Mouse (Mus musculus): ENCODE results near the gene Trim39. TPM values are rescaled to one million over a fixed set of nuclear protein-coding genes. Genes with fewer than 3 reads are reported as not detected.
A peak's percentile ranks its signal among the peaks of the same experiment; 100 is the strongest.

Gene Trim39
- total and polyA plus RNA-seq, 2 experiments from 2014 or later, result 14.3 to 23.5 TPM

DNA sequence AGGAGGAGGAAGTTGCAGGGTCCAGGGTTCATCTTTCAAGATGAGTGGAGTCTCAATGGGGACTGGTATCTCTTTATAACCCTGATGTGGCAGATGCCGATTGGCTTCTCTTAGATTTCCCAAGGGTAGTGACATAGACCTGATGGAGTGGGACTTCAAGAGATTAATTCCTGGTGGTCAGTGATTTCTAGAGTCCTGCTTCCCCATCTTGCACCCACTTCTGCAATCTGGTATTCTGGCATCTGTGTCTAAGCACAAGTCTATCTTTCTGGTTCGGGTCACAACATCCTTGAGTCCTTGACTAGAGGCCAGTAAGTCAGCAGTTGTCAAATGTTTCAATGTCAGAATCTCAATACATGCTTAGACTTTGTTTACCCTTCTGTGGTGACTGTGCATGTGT, 14.3 kb upstream of the Trim39 start, which contains the start of gene H2-M10.2:
TSS of gene H2-M10.2 (minus strand) at position 101 of the 400 bp plus-strand sequence.
- ATAC-seq (ENCODE audit: low FRiP score) (no peak), DNase-seq (ENCODE audit: low spot score) (no peak)
- no peak within 1 kb of the TSS for H3K9ac ChIP-seq (replicated peaks; ENCODE audit: low read length, poor library complexity, severe bottlenecking)
- H3K9me3 ChIP-seq (ENCODE audit: low read length), result no peaks in the 10 kb centered on the region
- no peak for TF ChIP-seq CTCF (IDR thresholded peaks at IDR 0.05)
- no peaks in the 10 kb centered on the region for H3K4me1 ChIP-seq (ENCODE audit: insufficient read depth, low read length)
- no peak within 1 kb of the TSS for H3K27ac ChIP-seq (ENCODE audit: low read depth, low read length)
- H3K4me2 ChIP-seq (ENCODE audit: low read depth, low read length, poor library complexity, severe bottlenecking), result no peak within 1 kb of the TSS
- no peak within 1 kb of the TSS for H3K4me3 ChIP-seq (ENCODE audit: low read depth, low read length)
- H3K27me3 ChIP-seq (ENCODE audit: insufficient read depth, low read length), result no peaks in the 10 kb centered on the region
- no peaks in the 10 kb centered on the region for H3K36me3 ChIP-seq (ENCODE audit: insufficient read depth, low read length)
- WGBS, result 97% methylated on average over 2 of the region's 2 CpGs

DNA sequence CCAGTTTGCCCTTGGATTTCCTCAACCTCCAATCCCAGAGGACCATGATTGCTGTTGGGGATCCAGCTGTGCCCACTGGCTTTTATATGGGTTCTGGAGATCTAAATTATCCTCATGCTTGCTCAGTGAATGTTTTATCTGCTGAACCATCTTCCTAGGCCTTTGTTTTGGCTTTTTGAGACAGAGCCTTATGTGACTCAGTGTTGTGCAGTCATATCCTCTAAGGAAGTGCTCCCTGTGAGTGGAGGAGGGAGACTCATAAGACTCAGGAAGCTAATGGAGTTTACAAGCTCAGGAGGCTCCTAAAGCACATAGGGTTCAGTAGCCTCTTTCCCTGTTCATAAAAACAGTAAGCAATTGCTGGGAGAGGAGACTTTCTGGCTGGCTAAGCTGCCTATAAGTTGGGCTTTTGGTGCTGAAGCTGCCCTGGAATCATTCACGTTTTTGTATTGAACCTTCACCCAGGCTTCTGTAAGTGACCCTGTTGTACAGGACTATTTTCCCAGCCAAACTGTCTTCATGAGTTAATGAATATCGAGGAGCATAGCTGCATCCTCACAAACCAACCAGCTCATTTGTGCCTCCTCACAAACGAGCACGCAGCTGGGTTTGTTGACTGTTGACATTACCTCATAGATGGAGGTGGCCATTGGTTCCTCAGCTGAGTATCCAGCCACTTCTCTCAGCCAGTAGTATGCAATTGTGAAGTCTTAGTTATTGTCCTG, 9.6 kb upstream of the Trim39 start:
- ATAC-seq (ENCODE audit: low FRiP score) (no peak), DNase-seq (ENCODE audit: low spot score) (no peak)
- no peak overlapping the region for H3K4me2 ChIP-seq (ENCODE audit: low read depth, low read length, poor library complexity, severe bottlenecking)
- TF ChIP-seq CTCF (IDR thresholded peaks at IDR 0.05), result no peak
- H3K9ac ChIP-seq (replicated peaks; ENCODE audit: low read length, poor library complexity, severe bottlenecking), result no peak overlapping the region
- 0 out of 2 replicates have a peak, but pooled peaks cover 7% of the 10 kb centered on the region for H3K36me3 ChIP-seq (ENCODE audit: insufficient read depth, low read length)
- H3K27ac ChIP-seq (ENCODE audit: low read depth, low read length), result no peak overlapping the region
- WGBS, result 95% methylated on average over 4 of the region's 4 CpGs
- no peak overlapping the region for H3K4me3 ChIP-seq (ENCODE audit: low read depth, low read length)
- H3K4me1 ChIP-seq (ENCODE audit: insufficient read depth, low read length), result no peaks in the 10 kb centered on the region
- no peaks in the 10 kb centered on the region for H3K9me3 ChIP-seq (ENCODE audit: low read length)
- H3K27me3 ChIP-seq (ENCODE audit: insufficient read depth, low read length), result no peaks in the 10 kb centered on the region

DNA sequence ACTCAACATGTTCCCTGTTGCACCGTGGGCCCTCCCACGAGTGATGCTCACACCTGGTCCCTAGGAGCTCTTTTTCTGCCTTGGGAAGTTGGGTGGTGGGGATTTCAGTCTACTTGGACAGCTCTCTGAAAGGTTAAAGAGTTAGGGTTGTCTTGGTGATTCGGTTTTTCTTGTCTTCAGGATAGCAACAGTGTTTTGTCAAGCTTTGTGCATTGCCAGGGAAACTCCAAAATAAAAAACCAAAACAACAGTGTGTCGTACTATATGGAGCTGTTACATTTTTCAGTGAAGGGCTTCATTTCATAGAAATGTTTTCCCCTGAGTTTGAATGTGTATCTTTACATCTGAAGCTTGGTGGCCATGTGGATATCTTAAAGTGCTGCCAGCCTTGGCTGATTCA, 2.7 kb upstream of the Trim39 start:
- no peak overlapping the region for H3K4me2 ChIP-seq (ENCODE audit: low read depth, low read length, poor library complexity, severe bottlenecking)
- no peaks in the 10 kb centered on the region for H3K27me3 ChIP-seq (ENCODE audit: insufficient read depth, low read length)
- 92% methylated on average over 4 of the region's 4 CpGs for WGBS
- H3K9me3 ChIP-seq (ENCODE audit: low read length), result no peaks in the 10 kb centered on the region
- no peak for TF ChIP-seq CTCF (IDR thresholded peaks at IDR 0.05)
- H3K36me3 ChIP-seq (ENCODE audit: insufficient read depth, low read length), result no peaks in the 10 kb centered on the region; the same call in 1 of the 2 replicates
- H3K4me1 ChIP-seq (ENCODE audit: insufficient read depth, low read length), result peaks cover 17% of the 10 kb centered on the region
- no peak overlapping the region for H3K9ac ChIP-seq (replicated peaks; ENCODE audit: low read length, poor library complexity, severe bottlenecking)
- DNase-seq (ENCODE audit: low spot score) (no peak), ATAC-seq (ENCODE audit: low FRiP score) (no peak)
- no peak overlapping the region for H3K4me3 ChIP-seq (ENCODE audit: low read depth, low read length)
- H3K27ac ChIP-seq (ENCODE audit: low read depth, low read length), result no peak overlapping the region

DNA sequence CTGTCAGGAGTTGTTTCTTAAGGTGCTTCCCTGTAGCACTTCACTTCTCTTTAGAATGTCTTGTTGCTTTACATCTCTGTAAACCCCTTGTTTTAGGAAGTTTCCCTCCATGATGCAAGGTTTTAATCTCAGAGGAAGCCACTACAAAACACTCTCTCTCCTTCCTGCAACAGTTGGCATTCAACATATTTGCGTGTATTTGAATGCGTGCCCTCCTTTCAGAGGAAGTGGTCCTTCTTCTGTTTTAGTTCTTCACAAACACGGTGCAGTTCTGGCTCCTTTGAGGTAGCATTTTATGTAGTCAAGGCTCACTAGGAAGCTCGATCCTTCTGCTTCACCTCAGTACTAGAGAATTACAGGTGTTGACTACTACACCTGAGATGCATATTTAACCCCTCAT, 1.7 kb upstream of the Trim39 start:
- no peak overlapping the region for H3K27ac ChIP-seq (ENCODE audit: low read depth, low read length)
- no peaks in the 10 kb centered on the region for H3K9me3 ChIP-seq (ENCODE audit: low read length)
- no peaks in the 10 kb centered on the region; the same call in 1 of the 2 replicates for H3K36me3 ChIP-seq (ENCODE audit: insufficient read depth, low read length)
- DNase-seq (ENCODE audit: low spot score) (no peak), ATAC-seq (ENCODE audit: low FRiP score) (no peak)
- H3K4me3 ChIP-seq (ENCODE audit: low read depth, low read length), result no peak overlapping the region
- TF ChIP-seq CTCF (IDR thresholded peaks at IDR 0.05), result no peak
- WGBS, result 91% methylated on average over 4 of the region's 4 CpGs
- H3K4me2 ChIP-seq (ENCODE audit: low read depth, low read length, poor library complexity, severe bottlenecking), result no peak overlapping the region
- H3K4me1 ChIP-seq (ENCODE audit: insufficient read depth, low read length), result peaks cover 17% of the 10 kb centered on the region
- no peak overlapping the region for H3K9ac ChIP-seq (replicated peaks; ENCODE audit: low read length, poor library complexity, severe bottlenecking)
- no peaks in the 10 kb centered on the region for H3K27me3 ChIP-seq (ENCODE audit: insufficient read depth, low read length)

DNA sequence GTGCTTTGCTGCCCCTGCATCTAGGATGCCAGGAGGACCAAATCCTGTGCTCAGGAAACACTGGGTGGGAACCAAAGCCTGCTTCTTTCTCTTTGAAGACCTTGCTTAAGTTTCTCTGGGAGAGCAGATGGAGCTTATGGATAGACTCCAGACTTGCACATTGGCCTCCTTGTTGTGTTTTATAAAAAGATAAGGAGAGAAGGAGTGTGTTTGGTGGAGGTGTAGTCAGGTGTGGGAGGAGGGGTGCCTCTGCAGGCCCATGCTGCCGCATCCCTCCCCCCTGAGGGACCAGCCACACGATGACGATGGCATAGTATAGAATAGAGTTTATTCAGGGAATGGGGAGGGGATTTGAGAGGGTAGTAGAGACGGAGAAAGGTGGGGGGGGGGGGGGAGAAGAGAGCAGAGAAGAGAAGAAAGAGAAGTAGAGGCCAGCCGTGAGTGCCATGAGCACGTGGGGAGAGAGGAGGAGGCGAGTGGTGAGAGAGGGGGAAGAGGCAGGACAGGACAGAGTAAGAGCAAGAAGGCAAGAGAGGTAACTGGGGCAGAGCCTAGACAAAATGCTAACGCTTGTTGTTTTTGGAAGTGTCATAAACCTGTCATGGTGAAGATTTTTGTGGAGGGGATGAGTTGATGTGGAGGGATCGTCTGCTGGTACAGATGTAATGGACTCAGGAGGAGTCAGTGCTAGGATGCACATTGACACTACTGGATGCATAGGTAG, 758 bp upstream of the Trim39 start:
- Histone ChIP-seq H3K27me3 (ENCODE audit: insufficient read depth, low read length) (no peaks in the 10 kb centered on the region), H3K4me3 (ENCODE audit: low read depth, low read length) (peak overlapping the region; percentile 94), H3K4me2 (ENCODE audit: low read depth, low read length, poor library complexity, severe bottlenecking) (peak overlapping the region; percentile 88), H3K36me3 (ENCODE audit: insufficient read depth, low read length) (peaks cover 3% of the 10 kb centered on the region; the same call in 1 of the 2 replicates), H3K4me1 (ENCODE audit: insufficient read depth, low read length) (peaks cover 17% of the 10 kb centered on the region), H3K27ac (ENCODE audit: low read depth, low read length) (no peak overlapping the region), H3K9ac (replicated peaks; ENCODE audit: low read length, poor library complexity, severe bottlenecking) (no peak overlapping the region; the same call in 1 of the 2 replicates), H3K9me3 (ENCODE audit: low read length) (no peaks in the 10 kb centered on the region)
- WGBS, result 83% methylated on average over 9 of the region's 9 CpGs
- TF ChIP-seq CTCF (IDR thresholded peaks at IDR 0.05), result no peak
- no peak for DNase-seq (ENCODE audit: low spot score)
- ATAC-seq (ENCODE audit: low FRiP score), result no peak
